Mouse (Mus musculus) megakaryocyte, embryonic 14.5 days (primary cell): ENCODE measurements around the gene Gm14443.
"Not testable (repeated sequence)": the region's sequence is repeated elsewhere in the genome, so short reads cannot be mapped to it uniquely, and the experiment has no call there.

ENCODE experiments used
- FLI1 ChIP-seq: IDR thresholded peaks from 2 replicates; pipeline ENCODE4 v1.6.1; 2012; ENCODE audit warnings: low read length, inconsistent platforms, mixed read lengths
- GATA1 ChIP-seq: IDR thresholded peaks from 3 replicates; pipeline ENCODE4 v1.6.1; 2012; ENCODE audit warnings: mixed read lengths, low read length, inconsistent platforms, borderline replicate concordance

DNA sequence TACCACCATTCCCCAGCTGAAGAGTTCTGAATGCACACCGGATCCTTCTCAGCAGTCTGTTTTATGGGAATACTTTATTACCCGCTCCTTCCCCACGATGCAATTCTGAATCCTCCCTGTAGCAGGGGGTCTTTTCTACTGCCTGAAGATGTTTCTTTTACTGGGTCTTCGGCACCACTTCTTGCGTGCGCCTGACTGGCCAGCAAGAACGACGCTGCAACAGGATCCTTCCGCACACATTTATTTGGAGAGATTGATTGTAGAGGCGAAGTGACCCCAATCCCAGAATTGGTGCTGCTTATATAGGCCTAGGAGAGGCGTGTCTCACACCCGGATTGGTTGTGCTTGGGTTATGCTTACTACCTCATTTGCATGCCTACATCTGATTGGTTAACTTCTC lies 10.6 kb downstream of the Gm14443 start:
- TF ChIP-seq GATA1, FLI1: not testable (repeated sequence)
